Mouse (Mus musculus): ENCODE data around the gene Rhox2a. TPM values are rescaled to one million over a fixed set of nuclear protein-coding genes. Genes with fewer than 3 reads are reported as not detected.

Rhox2a gene
- polyA plus RNA-seq (2015; fragmentation: Nextera tagmentation; extraction: Ambion mirVana), result not detected in 2 replicates

DNA sequence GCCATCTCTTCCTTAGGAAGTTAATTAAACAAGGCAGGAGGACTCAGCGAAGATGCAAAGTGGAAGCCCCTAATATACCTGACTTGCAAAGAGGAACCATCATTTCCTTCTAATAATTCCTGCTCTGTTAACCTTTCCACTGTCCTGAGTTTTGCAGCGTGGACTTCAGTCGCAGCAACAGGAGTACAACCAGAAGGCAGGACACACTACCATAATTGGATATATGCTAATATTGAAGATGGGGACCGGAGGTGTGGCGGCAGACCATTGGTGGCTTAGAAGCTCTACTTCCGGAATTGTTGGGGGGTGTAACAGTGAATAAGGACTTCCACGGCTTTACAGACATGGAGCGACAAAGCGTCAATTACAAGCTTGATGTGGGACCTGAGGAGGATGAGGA is at the start of gene Rhox2a:
Rhox2a (plus strand) TSS at position 301 of the 400 bp plus-strand sequence.

DNA sequence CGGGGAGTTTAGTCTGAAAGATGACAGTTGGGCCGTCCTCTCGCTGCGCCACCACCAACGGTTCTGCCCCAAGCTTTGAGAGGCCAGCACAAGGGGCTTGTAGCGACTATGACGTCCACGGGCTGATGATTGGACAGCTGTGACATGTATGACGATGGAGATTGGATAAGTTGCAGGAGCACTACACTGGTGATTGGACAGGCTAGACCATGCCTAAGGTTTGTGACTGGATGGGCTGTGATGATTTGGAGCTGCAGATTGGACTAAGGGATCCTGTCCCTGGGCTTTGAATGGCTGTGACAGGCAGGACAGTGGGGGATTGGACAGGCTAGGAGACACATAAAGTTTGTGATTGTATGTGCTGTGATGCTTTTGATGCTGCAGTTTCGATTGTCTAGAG is 33.8 kb upstream of the Rhox2a start, which contains the start of gene Gm9:
Gm9 (minus strand) TSS at position 101 of the 400 bp plus-strand sequence.

DNA sequence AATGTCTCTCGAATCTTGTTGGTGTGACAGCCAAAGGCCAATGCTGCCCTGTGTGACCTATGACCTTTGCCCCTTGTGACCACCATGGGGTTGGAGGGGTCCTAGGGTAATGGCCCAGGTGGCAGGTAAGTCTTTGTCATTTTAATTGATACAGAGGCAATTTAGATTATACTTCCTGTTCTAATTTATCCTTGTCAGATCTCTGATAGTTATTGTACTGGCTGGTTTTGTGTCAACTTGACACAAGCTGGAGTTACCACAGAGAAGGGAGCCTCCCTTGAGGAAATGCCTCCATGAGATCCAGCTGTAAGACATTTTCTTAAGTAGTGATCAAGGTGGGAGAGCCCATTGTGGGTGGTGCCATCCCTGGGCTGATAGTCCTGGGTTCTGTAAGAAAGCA is 22.6 kb upstream of the Rhox2a start, which contains the start of gene Rhox1:
Rhox1 (minus strand) TSS at position 101 of the 400 bp plus-strand sequence.

DNA sequence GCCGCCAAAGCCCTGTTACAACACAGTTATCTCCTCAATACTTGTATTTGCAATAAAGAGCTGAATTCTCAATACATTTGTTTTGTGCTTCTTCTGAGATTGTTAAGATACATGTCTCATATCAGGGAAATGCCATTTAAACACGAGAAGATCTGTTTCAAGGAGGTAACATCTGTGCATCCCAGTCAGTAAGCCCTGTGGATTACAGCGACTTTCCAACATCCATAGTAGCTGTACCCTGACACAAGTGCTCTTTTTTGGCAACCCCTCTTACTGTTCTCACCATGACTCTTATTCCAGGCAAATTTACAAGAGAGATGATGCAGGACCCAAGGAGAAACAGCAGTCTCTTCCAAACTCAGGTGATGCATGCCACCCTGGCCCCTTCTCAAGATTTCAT is 4.8 kb downstream of the Rhox2a start, which contains the start of gene Rhox3a:
Rhox3a (plus strand) TSS at position 301 of the 400 bp plus-strand sequence.

DNA sequence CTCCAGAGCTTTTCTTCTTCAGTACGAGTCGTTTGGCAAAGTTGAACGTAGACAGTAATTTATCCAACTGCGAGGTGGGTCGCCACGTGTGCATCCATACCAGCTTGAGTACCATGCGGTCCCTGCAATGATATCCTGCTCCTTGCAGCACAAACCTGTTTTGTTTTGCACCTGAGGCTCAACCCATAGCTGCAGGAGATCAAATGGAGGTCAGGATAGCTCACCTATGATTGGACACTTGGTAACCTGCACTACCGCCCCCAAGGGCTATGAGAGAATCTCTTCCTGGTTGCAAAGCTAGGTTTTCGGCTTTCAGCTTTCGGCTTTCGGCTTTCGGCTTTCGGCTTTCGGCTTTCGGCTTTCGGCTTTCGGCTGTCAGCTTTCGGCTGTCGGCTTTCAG is 20.3 kb downstream of the Rhox2a start, which contains the start of gene Rhox4a:
Rhox4a (plus strand) TSS at position 301 of the 400 bp plus-strand sequence.

Other genes with a start within 250 kb of the Rhox2a start
- 0.45 and 2.4 TPM in 2 replicates for gene Sowahd, start 196.1 kb upstream of the Rhox2a start, polyA plus RNA-seq (2015; fragmentation: Nextera tagmentation; extraction: Ambion mirVana)
- gene Rpl39, start 159.6 kb upstream of the Rhox2a start, polyA plus RNA-seq (2015; fragmentation: Nextera tagmentation; extraction: Ambion mirVana), result 424 and 466 TPM in 2 replicates
- gene Upf3b, start 134.7 kb upstream of the Rhox2a start, polyA plus RNA-seq (2015; fragmentation: Nextera tagmentation; extraction: Ambion mirVana), result 7.7 and 8.2 TPM in 2 replicates
- 9.0 and 9.9 TPM in 2 replicates for gene Nkap, start 118.2 kb upstream of the Rhox2a start, polyA plus RNA-seq (2015; fragmentation: Nextera tagmentation; extraction: Ambion mirVana)
- not detected in 2 replicates for gene Akap14, start 76.1 kb upstream of the Rhox2a start, polyA plus RNA-seq (2015; fragmentation: Nextera tagmentation; extraction: Ambion mirVana)
- gene Ndufa1, start 53.8 kb upstream of the Rhox2a start, polyA plus RNA-seq (2015; fragmentation: Nextera tagmentation; extraction: Ambion mirVana), result 757 and 886 TPM in 2 replicates
- gene Rnf113a1, start 53.7 kb upstream of the Rhox2a start, polyA plus RNA-seq (2015; fragmentation: Nextera tagmentation; extraction: Ambion mirVana), result 5.4 and 5.5 TPM in 2 replicates
- gene Gm9, start 33.9 kb upstream of the Rhox2a start, polyA plus RNA-seq (2015; fragmentation: Nextera tagmentation; extraction: Ambion mirVana), result not detected in 2 replicates
- gene Rhox1, start 22.7 kb upstream of the Rhox2a start, polyA plus RNA-seq (2015; fragmentation: Nextera tagmentation; extraction: Ambion mirVana), result not detected in 2 replicates
- gene Rhox3a, start 4.9 kb downstream of the Rhox2a start, polyA plus RNA-seq (2015; fragmentation: Nextera tagmentation; extraction: Ambion mirVana), result not detected in 2 replicates
- gene Rhox4a, start 20.4 kb downstream of the Rhox2a start, polyA plus RNA-seq (2015; fragmentation: Nextera tagmentation; extraction: Ambion mirVana), result not detected in 2 replicates
- gene Rhox3a2, start 135.1 kb downstream of the Rhox2a start, polyA plus RNA-seq (2015; fragmentation: Nextera tagmentation; extraction: Ambion mirVana), result 0.68 TPM in 1 of 2 replicates, not detected in the other
- gene Rhox4a2, start 145.9 kb downstream of the Rhox2a start, polyA plus RNA-seq (2015; fragmentation: Nextera tagmentation; extraction: Ambion mirVana), result not detected in 2 replicates
- gene Rhox2b, start 167.1 kb downstream of the Rhox2a start, polyA plus RNA-seq (2015; fragmentation: Nextera tagmentation; extraction: Ambion mirVana), result not detected in 2 replicates
- not detected in 2 replicates for gene Rhox4b, start 187.5 kb downstream of the Rhox2a start, polyA plus RNA-seq (2015; fragmentation: Nextera tagmentation; extraction: Ambion mirVana)
- gene Rhox2c, start 208.7 kb downstream of the Rhox2a start, polyA plus RNA-seq (2015; fragmentation: Nextera tagmentation; extraction: Ambion mirVana), result 0.21 TPM in 1 of 2 replicates, not detected in the other
- gene Rhox3c, start 213.6 kb downstream of the Rhox2a start, polyA plus RNA-seq (2015; fragmentation: Nextera tagmentation; extraction: Ambion mirVana), result 0.63 and 1.1 TPM in 2 replicates
- gene Rhox4c, start 235.4 kb downstream of the Rhox2a start, polyA plus RNA-seq (2015; fragmentation: Nextera tagmentation; extraction: Ambion mirVana), result not detected in 2 replicates
- not detected in 2 replicates for gene Rhox2d, start 248.5 kb downstream of the Rhox2a start, polyA plus RNA-seq (2015; fragmentation: Nextera tagmentation; extraction: Ambion mirVana)

Measured in skeletal muscle tissue, postnatal 0 days (tissue).